Mouse (Mus musculus): ENCODE results near the gene Isg20l2.

Isg20l2 gene

GRCm38 (mm10) chr3:87913491-87913890 is 16.6 kb upstream of the Isg20l2 start:
- DNase-seq = peak; percentile 8

- peak; percentile 6 for DNase-seq
Measured at GRCm38 (mm10) chr3:87913891-87914290, 16.2 kb upstream of the Isg20l2 start.

- DNase-seq = no peak
Measured at GRCm38 (mm10) chr3:87916990-87917389, 13.1 kb upstream of the Isg20l2 start.

GRCm38 (mm10) chr3:87918551-87918950 is 11.6 kb upstream of the Isg20l2 start:
- no peak for DNase-seq

GRCm38 (mm10) chr3:87919336-87920108 is 10.6 kb upstream of the Isg20l2 start, which contains the start of gene Mrpl24:
Mrpl24 (plus strand) TSS chr3:87919506.
- peak; percentile 79 for DNase-seq

GRCm38 (mm10) chr3:87920270-87920943 is 9.7 kb upstream of the Isg20l2 start:
- no peak for DNase-seq

- DNase-seq = no peak
Measured at GRCm38 (mm10) chr3:87924996-87925395, 5.1 kb upstream of the Isg20l2 start.

GRCm38 (mm10) chr3:87927452-87927851 is 2.7 kb upstream of the Isg20l2 start:
- DNase-seq = no peak

- DNase-seq = no peak
Measured at GRCm38 (mm10) chr3:87929341-87930077, 605 bp upstream of the Isg20l2 start.

GRCm38 (mm10) chr3:87934026-87934425 is 3.9 kb downstream of the Isg20l2 start:
- DNase-seq = no peak

- no peak for DNase-seq
Measured at GRCm38 (mm10) chr3:87934501-87934900, 4.4 kb downstream of the Isg20l2 start.

GRCm38 (mm10) chr3:87935201-87935600 is 5.1 kb downstream of the Isg20l2 start:
- DNase-seq = no peak

- DNase-seq = peak; percentile 78
Measured at GRCm38 (mm10) chr3:87935776-87936175, 5.7 kb downstream of the Isg20l2 start.

GRCm38 (mm10) chr3:87940611-87941010 is 10.5 kb downstream of the Isg20l2 start:
- no peak for DNase-seq

- DNase-seq = no peak
Measured at GRCm38 (mm10) chr3:87942471-87942870, 12.4 kb downstream of the Isg20l2 start.

- no peak for DNase-seq
Measured at GRCm38 (mm10) chr3:87943586-87943985, 13.5 kb downstream of the Isg20l2 start.

- no peak for DNase-seq
Measured at GRCm38 (mm10) chr3:87944838-87945600, 14.9 kb downstream of the Isg20l2 start.

- DNase-seq = no peak
Measured at GRCm38 (mm10) chr3:87945781-87946540, 15.8 kb downstream of the Isg20l2 start.

- DNase-seq = no peak
Measured at GRCm38 (mm10) chr3:87946541-87946860, 16.4 kb downstream of the Isg20l2 start.

- no peak for DNase-seq
Measured at GRCm38 (mm10) chr3:87947056-87947810, 17.1 kb downstream of the Isg20l2 start.

- no peak for DNase-seq
Measured at GRCm38 (mm10) chr3:87947811-87948199, 17.7 kb downstream of the Isg20l2 start.

Data from cerebellum, adult 8-10 months (tissue).